Mouse (Mus musculus) small intestine, adult 2 months (tissue): ENCODE measurements around the gene Bdh1.

Experiments
- CTCF ChIP-seq: fragments of 200-500 bp; IDR thresholded peaks from 2 replicates; pipeline ENCODE4 v1.5.1; 2012; ENCODE audit warnings: low read depth, mild to moderate bottlenecking, control low read depth, inconsistent platforms, low read length, moderate library complexity, mixed read lengths; ENCODE audit not compliant: insufficient replicate concordance, insufficient read length; ENCODE audit errors: extremely low read depth
- POLR2A ChIP-seq: fragments of 200-500 bp; IDR thresholded peaks from 2 replicates; pipeline ENCODE4 v1.6.1; 2012; ENCODE audit warnings: low read depth, mild to moderate bottlenecking, control low read depth, inconsistent platforms, low read length, moderate library complexity

DNA sequence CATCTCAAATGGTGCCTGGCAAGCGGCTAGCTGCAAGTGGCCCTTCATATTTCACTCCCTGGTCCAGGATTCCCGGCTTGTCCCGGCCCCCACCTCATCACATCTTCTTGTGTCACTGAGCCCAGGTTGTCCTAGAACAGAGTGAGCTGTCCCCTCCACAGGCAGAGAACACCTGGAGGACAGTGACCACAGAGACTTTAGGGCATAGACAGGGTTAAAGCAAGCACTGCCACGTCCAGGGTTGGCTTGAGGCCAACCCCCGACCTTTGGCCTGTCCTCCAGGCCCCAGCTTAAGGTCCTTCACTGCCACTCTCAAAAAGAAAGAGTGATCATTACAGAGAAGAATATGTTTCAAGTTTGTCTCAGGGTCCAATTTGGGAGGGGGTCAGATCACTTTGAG, 2.6 kb upstream of the Bdh1 start:
- no peak for TF ChIP-seq POLR2A
- TF ChIP-seq CTCF: no peak
